Mouse (Mus musculus) cerebellum, adult (tissue): ENCODE data around the gene Moxd1.
A peak's percentile ranks its signal among the peaks of the same experiment; 100 is the strongest.
"Not testable (repeated sequence)": the region's sequence is repeated elsewhere in the genome, so short reads cannot be mapped to it uniquely, and the experiment has no call there.

Source experiments
- ATAC-seq: cut with Nextera tagmentation; 2 replicates; pipeline ENCODE4 v1.9.2; 2017; ENCODE audit warnings: mild to moderate bottlenecking, moderate library complexity, mixed read lengths; ENCODE audit not compliant: insufficient number of reproducible peaks, low FRiP score, low TSS enrichment

Gene Moxd1

GRCm38 (mm10) chr10:24259794-24260590 lies 36.7 kb downstream of the Moxd1 start:
- no peak for ATAC-seq

GRCm38 (mm10) chr10:24267520-24267919 lies 44.2 kb downstream of the Moxd1 start:
- no peak for ATAC-seq

GRCm38 (mm10) chr10:24271077-24271637 lies 47.8 kb downstream of the Moxd1 start:
- no peak for ATAC-seq

GRCm38 (mm10) chr10:24276211-24276610 lies 52.9 kb downstream of the Moxd1 start:
- ATAC-seq, result no peak

- ATAC-seq, result no peak
Observed at GRCm38 (mm10) chr10:24282650-24283049, 59.3 kb downstream of the Moxd1 start.

- ATAC-seq, result no peak
Observed at GRCm38 (mm10) chr10:24291611-24292010, 68.3 kb downstream of the Moxd1 start.

GRCm38 (mm10) chr10:24292671-24293070 lies 69.4 kb downstream of the Moxd1 start:
- ATAC-seq, result no peak

GRCm38 (mm10) chr10:24296608-24297007 lies 73.3 kb downstream of the Moxd1 start:
- ATAC-seq, result no peak

GRCm38 (mm10) chr10:24297792-24298191 lies 74.5 kb downstream of the Moxd1 start:
- no peak for ATAC-seq

- peak; percentile 67; the same call in 1 of the 2 replicates for ATAC-seq
Observed at GRCm38 (mm10) chr10:24298260-24299244, 75.2 kb downstream of the Moxd1 start.

- peak; percentile 85 for ATAC-seq
Observed at GRCm38 (mm10) chr10:24312191-24312611, 88.9 kb downstream of the Moxd1 start.

- no peak for ATAC-seq
Observed at GRCm38 (mm10) chr10:24317126-24317836, 94.0 kb downstream of the Moxd1 start.

- ATAC-seq, result no peak
Observed at GRCm38 (mm10) chr10:24320326-24320725, 97.0 kb downstream of the Moxd1 start.

GRCm38 (mm10) chr10:24323066-24323465 lies 99.7 kb downstream of the Moxd1 start:
- ATAC-seq, result no peak

- ATAC-seq, result not testable (repeated sequence)
Observed at GRCm38 (mm10) chr10:24327265-24327664, 103.9 kb downstream of the Moxd1 start.

- ATAC-seq, result no peak
Observed at GRCm38 (mm10) chr10:24332799-24333198, 109.5 kb downstream of the Moxd1 start.

GRCm38 (mm10) chr10:24339593-24340143 lies 116.4 kb downstream of the Moxd1 start:
- no peak for ATAC-seq

GRCm38 (mm10) chr10:24340551-24341213 lies 117.4 kb downstream of the Moxd1 start:
- ATAC-seq, result no peak

GRCm38 (mm10) chr10:24341214-24341589 lies 117.9 kb downstream of the Moxd1 start:
- ATAC-seq, result no peak
